Mouse (Mus musculus): Measurements from ENCODE around the gene Mog.
"Not testable (repeated sequence)": the region's sequence is repeated elsewhere in the genome, so short reads cannot be mapped to it uniquely, and the experiment has no call there.

The Mog gene

DNA sequence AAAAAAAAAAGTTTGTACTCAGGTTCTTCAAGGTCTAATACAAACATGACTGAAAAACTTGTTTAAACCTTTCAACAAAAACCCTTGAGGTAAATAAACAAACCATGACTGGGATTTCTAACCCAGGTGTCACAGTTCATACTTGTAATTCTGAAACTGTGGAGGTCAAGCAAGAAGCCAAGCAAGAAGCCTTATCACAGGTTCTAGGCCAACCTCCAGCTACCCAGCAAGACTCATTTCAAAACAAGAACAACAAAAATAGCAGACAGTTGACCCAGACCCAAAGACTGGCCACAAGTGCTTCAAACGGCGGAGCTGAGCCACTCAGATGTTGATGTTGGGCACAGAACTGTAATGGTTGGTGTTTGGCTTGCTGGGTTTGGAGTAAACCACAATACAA lies 28.7 kb downstream of the Mog start:
- no peak for DNase-seq (ENCODE audit: low read depth)

DNA sequence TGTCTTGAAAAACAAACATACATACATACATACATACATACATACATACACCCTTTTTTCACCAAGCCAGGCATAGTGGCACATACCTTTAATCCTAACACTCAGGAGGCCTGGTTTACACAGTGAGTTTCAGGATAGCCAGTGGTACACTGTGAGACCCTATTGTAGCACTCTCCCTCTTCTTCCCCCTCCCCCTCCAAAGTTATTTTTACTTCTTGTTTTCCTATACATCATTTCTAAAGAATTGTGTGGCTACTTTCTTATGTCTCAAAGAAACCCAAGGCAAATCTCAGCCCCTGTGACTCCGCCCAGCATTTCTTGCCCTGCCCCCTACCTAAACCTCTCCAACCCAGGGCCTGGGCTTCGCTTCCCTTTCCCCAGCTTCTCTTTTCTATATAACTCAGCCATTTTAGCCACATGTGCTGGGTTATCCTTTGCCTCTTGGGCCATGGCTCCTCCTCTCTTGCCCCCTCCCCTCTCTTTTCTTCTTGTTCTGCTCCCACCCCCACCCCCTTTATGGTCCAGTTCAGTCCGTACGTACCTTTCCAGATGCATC lies 29.4 kb downstream of the Mog start:
- no peak for DNase-seq (ENCODE audit: low read depth)

- DNase-seq (ENCODE audit: low read depth): no peak
Measured at GRCm38 (mm10) chr17:36992336-36993104, 30.7 kb downstream of the Mog start.

- not testable (repeated sequence) for DNase-seq (ENCODE audit: low read depth)
Measured at GRCm38 (mm10) chr17:36990630-36991029, 32.6 kb downstream of the Mog start.

DNA sequence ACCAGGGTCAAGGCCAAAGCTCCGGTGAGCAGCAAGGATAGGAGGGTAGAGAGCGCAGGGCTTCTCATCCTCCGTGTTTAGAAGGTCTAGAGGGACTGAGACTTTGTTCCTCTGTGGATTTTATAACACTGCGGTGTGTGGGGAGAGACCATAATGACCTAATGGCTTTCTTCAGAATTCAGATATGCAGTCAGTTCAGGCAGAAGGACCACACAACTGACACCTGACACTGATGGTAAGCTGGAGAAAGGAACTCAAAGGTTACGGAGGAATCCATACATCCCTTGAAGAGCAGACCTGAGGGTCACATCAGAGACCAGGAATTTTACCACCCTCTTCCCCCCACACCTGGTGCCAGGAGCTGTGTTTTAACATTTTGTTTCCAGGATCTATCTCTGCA lies 33.8 kb downstream of the Mog start, which contains the start of gene H2-M5:
Gene H2-M5 (minus strand): TSS at position 101 of the 400 bp plus-strand sequence.
- no peak for DNase-seq (ENCODE audit: low read depth)

DNA sequence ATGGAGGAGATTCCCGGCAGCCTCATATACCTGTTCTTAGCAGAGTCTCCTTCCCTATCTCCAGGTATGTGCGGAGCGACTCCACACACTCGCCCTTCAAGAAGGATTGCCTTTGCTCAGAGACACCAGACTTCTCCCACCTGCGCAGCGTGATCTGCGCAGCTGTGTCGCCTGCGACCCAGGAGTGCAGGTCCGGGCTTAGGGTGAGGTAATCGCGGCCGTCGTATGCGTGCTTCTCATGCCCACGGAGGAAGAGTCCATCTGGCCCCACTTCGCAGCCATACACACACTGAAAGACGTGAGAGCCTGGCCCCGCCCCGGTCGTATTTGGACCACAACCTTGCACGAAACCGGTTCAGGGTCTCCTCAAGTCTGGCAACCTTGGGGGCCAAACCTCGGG lies 34.7 kb downstream of the Mog start:
- DNase-seq (ENCODE audit: low read depth): no peak

DNA sequence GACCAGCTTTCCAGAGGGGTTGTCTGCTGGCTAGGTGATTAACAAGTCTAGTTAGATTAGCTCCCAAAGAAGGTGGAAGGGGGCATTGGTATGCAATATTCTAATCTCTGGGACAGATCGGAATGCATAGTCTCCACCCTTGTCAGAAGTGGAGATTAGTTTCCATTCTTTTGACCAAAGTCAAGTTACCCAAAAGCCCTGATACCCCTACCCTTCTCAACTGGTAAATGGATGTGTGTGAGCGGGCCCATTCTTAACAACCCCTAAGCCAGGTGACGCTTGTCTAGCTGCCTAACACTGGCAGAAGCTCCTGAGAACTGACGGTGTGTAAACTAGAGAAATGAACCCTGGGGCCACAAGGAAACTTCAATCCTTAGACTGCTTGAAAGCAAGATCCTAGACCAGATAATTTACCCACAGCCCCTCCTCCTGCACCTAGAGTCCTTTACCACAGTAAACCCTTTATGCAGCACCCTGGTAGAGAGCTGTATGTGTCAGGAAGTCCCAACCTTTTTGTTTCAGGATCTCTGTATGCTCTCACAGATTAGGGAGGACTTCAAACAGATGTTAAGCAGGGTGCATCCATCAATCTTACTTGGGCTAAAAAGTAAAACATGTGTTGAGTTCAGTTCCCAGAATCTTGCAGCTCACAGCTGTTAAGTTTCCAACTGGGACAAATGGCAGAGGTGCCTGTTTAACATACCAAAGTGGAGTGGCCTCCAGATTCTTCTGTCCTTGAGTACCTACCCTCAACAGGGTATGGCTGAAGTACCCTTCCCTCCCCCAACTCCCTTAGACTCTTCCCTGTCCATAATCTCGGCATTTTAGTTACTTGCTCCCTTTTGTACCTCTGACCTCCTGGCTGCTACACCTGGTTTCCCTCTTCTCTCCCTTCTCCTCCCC lies 40.7 kb downstream of the Mog start:
- DNase-seq (ENCODE audit: low read depth): no peak

- no peak for DNase-seq (ENCODE audit: low read depth)
Measured at GRCm38 (mm10) chr17:36981845-36982244, 41.4 kb downstream of the Mog start.

DNA sequence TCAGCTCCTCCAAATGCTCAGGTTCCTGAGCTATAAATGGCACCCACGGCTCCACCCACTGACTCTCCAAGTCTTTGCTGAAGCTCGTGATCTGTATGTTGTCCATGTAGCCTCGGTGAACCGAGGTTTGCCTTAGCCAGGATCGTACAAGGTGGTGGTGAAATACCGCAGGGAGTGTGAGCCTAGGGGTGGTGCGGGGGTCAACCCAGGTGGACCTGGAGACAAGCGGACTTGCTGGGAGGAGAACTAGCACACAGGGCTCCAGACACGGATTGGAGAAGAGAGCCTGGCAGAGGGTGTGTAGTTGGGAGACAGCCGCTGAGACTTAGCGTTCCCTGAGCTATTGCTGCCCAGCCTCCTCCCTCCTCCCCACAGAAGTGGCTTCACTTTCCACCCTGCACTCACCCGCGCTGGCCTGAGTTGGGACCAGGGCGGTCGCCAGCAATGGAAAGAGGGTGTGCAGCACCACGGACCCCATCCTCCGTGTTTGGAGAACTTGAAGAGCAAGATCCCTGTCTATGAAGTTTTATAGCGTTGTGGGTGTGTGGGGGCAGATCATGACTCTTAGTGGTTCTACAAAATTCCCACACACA lies 41.9 kb downstream of the Mog start, which contains the start of gene 2410137M14Rik:
Gene 2410137M14Rik (minus strand): TSS at position 17 of the 593 bp plus-strand sequence.
- DNase-seq (ENCODE audit: low read depth): no peak

DNA sequence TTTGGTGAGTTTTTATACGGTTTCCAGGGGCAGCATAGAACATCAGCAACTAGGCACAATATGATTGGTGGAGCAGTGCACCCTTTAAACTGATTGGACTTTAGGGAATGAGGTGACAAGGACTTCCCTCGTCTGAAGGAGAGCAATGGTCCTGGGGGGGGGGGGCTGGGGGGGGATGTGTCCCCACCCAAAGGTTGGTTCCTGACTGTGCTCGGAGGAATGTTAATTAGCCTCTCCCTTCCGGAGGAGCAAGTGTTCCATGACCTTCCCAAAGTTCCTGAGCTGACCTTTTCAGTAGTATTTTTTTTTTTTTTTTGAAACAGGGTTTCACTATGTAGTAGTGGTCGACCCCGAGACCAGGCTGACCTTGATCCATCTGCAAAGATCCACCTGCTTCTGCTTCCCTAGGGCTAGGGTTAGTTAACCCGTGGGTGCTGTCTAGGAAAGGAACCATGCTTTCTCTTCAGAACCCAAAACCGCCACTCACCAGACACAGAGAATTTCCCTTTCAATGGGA lies 49.9 kb downstream of the Mog start:
- DNase-seq (ENCODE audit: low read depth): no peak

GRCm38 (mm10) chr17:36972791-36973190 lies 50.4 kb downstream of the Mog start:
- no peak for DNase-seq (ENCODE audit: low read depth)

DNA sequence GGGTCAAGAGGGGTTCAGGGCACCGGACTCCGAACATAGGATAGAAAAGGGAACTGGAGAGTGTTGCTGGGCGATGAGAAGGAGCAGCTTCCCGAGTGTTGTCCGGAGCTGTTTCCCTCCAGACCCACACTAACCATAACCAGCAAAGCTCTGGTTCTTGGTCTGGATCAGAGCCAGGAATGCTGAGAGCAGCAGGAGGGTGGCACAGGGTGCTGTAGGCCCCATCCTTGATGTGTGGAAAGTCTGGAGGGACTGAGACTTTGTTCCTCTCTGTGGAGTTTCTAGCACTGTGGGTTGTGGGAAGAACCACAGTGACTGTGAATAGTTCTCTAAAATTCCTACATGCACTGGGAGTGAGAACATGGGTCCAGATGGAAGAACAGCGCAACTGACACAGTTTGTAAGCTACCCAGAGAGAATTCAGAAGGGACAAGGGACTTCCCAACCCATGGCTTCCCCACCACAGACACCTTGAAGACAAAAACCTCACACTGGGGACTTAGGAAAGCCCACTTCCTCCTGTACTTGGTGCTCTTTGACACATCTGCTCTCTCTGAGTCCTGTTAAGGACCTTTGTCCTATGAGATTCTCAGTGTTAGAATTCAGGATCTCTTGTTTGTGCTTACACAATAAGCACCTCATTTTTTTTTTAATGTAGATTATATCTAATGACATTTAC lies 51.9 kb downstream of the Mog start:
- DNase-seq (ENCODE audit: low read depth): no peak

DNA sequence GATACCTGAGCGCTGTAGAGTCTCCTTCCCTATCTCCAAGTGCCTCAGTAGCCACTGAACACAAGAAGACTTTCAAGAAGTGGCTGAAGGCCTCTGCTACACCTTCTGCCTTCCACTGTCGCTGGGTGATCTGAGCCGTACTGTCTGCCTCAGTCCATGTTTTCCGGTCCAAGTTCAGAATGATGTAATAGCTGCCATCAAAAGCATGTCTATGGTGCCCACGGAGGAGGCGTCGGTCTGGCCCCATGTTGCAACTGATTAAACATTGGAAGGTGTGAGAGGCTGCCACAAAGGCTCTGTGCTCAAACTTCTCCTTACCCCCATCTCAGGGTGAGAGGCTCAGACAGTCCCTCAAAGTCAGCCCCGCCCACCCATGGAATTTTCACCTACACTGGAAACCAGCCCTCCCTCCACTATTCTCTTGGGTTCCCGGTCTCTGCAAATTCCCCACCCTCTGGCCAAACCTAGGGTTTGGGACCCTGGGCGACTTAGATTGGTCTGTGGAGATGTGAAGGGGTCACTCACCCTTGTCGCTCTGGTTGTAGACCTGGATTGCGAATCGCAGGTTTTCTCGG lies 52.8 kb downstream of the Mog start:
- no peak for DNase-seq (ENCODE audit: low read depth)

DNA sequence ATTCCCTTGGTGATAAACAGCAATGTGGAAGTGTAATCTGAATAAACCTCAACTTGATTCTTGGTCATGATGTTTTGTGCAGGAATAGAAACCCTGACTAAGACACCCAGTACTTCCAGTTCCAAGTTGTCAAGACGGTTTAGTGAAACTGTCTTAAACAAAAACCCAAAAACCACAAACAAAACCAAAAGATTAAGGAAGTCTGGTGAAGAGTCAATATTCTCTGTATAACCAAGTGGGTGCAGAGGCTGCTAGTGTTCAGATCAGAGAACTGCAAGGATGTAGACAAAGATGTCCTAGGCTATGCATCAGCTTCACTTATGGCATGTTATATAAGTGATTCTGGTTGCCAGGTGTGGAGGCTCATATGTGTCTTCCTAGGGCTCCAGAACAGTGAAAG lies 56.3 kb downstream of the Mog start:
- no peak for DNase-seq (ENCODE audit: low read depth)

DNA sequence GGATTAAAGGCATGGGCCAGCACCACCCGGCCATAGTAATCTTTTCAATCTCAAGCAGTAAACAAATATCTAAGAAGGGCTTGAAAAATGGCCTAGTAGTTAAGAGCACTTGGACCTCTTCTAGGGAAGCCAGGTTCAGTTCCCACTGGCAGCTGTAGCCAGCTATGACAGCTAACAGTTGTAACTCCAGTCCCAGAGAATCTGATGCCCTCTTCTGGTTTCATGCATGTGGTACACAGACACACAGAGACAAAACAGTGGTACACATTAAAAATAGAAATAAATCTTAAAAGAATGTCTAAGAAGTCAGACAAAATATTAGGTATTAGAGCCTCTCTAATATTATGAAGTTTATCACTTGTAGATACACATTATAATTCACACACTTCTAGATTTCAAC lies 62.1 kb downstream of the Mog start:
- DNase-seq (ENCODE audit: low read depth): no peak
